Mouse (Mus musculus) cerebellum, adult 2 months (tissue): ENCODE data around the gene Nod2.

Experiments
- CTCF ChIP-seq: fragments of 200-500 bp; IDR thresholded peaks from 2 replicates; pipeline ENCODE4 v1.5.1; 2011; ENCODE audit warnings: low read depth, mild to moderate bottlenecking, control low read depth, low read length, moderate library complexity, borderline replicate concordance; ENCODE audit not compliant: insufficient read depth
- POLR2A ChIP-seq: fragments of 200-500 bp; IDR thresholded peaks from 2 replicates; pipeline ENCODE4 v1.6.1; 2011; ENCODE audit warnings: low read length, control low read depth, borderline replicate concordance; ENCODE audit not compliant: insufficient read depth

DNA sequence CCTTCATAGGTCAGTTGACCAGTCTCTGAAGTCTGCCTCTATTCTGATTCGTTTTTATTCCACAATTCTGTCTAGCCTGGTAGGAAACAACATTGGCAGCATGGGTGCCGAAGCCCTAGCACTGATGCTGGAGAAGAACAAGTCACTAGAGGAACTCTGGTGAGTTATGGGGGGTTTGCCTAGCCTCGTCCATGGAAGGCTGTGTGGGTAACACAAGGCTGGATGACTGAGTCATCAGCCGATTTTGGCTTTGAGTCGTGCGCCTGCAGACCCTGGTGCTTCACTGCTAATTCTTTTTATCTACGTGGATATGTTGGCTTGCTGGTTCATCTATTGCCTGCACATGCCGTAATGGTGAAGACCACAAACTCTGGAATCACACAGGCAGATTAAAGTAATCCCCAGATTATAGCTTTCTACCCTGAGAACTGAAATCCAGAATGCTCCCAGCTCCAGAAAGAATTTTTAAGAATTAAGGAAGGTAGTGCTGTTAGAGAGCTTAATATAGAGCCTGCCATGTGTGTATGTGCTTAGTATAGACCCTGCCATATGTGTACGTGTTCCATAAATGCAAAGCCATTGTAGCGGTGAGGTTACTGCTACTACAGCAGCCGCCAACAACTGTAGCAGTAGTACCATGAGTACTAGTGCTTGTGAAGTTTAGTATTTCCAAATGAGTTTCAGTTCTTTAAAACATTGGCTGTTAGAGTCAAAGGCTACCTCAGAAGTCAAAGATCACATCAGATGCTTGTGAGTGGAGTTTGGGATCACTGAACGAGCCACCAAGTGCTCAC is 28.5 kb downstream of the Nod2 start:
- TF ChIP-seq CTCF: no peak
- no peak for TF ChIP-seq POLR2A
